13 mouse cellular contexts compared by ENCODE assay signal in the genomic region with DNA sequence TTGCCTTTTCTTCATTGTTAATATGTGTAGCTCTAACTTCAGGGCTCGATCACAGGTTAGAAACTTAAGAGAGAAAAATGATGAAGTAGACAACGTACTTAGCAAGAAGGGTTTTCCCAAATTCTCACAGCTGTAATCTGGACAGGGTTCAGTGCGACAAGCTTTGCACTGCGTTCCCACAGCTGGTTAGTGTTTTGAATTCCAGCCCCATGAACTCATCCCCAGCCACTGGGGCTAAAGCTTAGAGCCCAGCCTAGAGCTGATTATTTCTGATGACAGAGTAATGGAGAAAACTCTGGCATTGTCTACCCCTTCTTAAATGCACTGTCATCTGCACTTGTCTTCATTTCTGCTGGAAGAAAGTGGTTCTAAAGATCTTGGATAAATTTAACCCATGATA.
DNase-seq lines count a peak whose midpoint lies in the region; ATAC-seq lines count a peak whose summit lies in the region.
"Had no signal": no experiment of that assay in that cellular context is flagged by ENCODE, and none has a peak within 500 bp of the region (broad histone marks: within the 10 kb centered on the region; RNA-seq: fewer than 3 reads in every experiment).

No protein-coding gene starts in this region.

- H3K9ac ChIP-seq in heart, embryonic 16.5 days (ENCODE audit: low read length) = no peak overlapping the region
- H3K9ac ChIP-seq in liver, embryonic 12.5 days = no peak overlapping the region
- H3K9ac ChIP-seq: limb, embryonic 15.5 days; stomach, embryonic 15.5 days had no signal

- no peak overlapping the region for H3K4me3 ChIP-seq in heart, embryonic 16.5 days (ENCODE audit: low read length)
- no peak overlapping the region for H3K4me3 ChIP-seq in liver, embryonic 12.5 days
- H3K4me3 ChIP-seq: limb, embryonic 15.5 days; stomach, embryonic 15.5 days had no signal

- H3K27me3 ChIP-seq in heart, embryonic 16.5 days (ENCODE audit: control insufficient read depth, insufficient read depth, low read length) = no peaks in the 10 kb centered on the region
- H3K27me3 ChIP-seq in liver, embryonic 12.5 days (replicated peaks) = no peaks in the 10 kb centered on the region
- H3K27me3 ChIP-seq: limb, embryonic 15.5 days; stomach, embryonic 15.5 days had no signal

- H3K9me3 ChIP-seq in heart, embryonic 16.5 days (replicated peaks; ENCODE audit: control insufficient read depth, low read length) = no peaks in the 10 kb centered on the region
- no peaks in the 10 kb centered on the region for H3K9me3 ChIP-seq in liver, embryonic 12.5 days (replicated peaks)
- H3K9me3 ChIP-seq: limb, embryonic 15.5 days; stomach, embryonic 15.5 days had no signal

- peak; percentile 16 for DNase-seq in embryo, embryonic 10 days (ENCODE audit: low spot score)
- no peak for DNase-seq in embryo, embryonic 9.5 days (ENCODE audit: extremely low spot score)
- peak; percentile 16 for DNase-seq in lung, postnatal 10 days
- DNase-seq in lung, postnatal 4 days = no peak
- DNase-seq in spleen, postnatal 10 days (ENCODE audit: low spot score in 2 of 2) = no peak
- DNase-seq in cerebellum, postnatal 14 days = no peak
- DNase-seq: cerebellum, adult 9-11 months; kidney, adult 18-20 months; right cerebral cortex, postnatal 14 days had no signal

- H3K27ac ChIP-seq in heart, embryonic 16.5 days (ENCODE audit: low read length) = no peak overlapping the region
- no peak overlapping the region for H3K27ac ChIP-seq in liver, embryonic 12.5 days
- H3K27ac ChIP-seq: limb, embryonic 15.5 days; stomach, embryonic 15.5 days had no signal

- H3K36me3 ChIP-seq in heart, embryonic 16.5 days (ENCODE audit: control insufficient read depth, insufficient read depth) = no peaks in the 10 kb centered on the region
- no peaks in the 10 kb centered on the region for H3K36me3 ChIP-seq in liver, embryonic 12.5 days
- H3K36me3 ChIP-seq: limb, embryonic 15.5 days; stomach, embryonic 15.5 days had no signal

- H3K4me1 ChIP-seq in heart, embryonic 16.5 days (ENCODE audit: control insufficient read depth, insufficient read depth, low read length) = peaks cover 13% of the 10 kb centered on the region
- no peaks in the 10 kb centered on the region for H3K4me1 ChIP-seq in liver, embryonic 12.5 days
- H3K4me1 ChIP-seq: limb, embryonic 15.5 days; stomach, embryonic 15.5 days had no signal

- no peak overlapping the region for H3K4me2 ChIP-seq in heart, embryonic 16.5 days (ENCODE audit: low read depth, low read length)
- no peak overlapping the region for H3K4me2 ChIP-seq in liver, embryonic 12.5 days
- H3K4me2 ChIP-seq: limb, embryonic 15.5 days; stomach, embryonic 15.5 days had no signal

- 23% methylated on average over 4 of the region's 4 CpGs for WGBS in heart, embryonic 16.5 days
- WGBS in liver, embryonic 12.5 days (ENCODE audit: insufficient replicate concordance) = 58% methylated on average over 4 of the region's 4 CpGs

- peak; percentile 72 for ATAC-seq in heart, embryonic 16.5 days (replicated peaks; ENCODE audit: extremely low read depth, insufficient read depth, low FRiP score)
- no peak for ATAC-seq in liver, embryonic 12.5 days

Comparison
In these comparisons a context has a peak if more than half of its experiments do, and no peak if none do; other contexts are left out.
1. DNase-seq: peak in embryo, embryonic 10 days (single experiment) and lung, postnatal 10 days (single experiment); none in embryo, embryonic 9.5 days (single experiment), lung, postnatal 4 days (0 of 2), spleen, postnatal 10 days (0 of 2) and cerebellum, postnatal 14 days (0 of 2).